Mouse (Mus musculus) limb, embryonic 11.5 days (tissue): ENCODE measurements around the gene Hccs. TPM values are rescaled to one million over a fixed set of nuclear protein-coding genes. Genes with fewer than 3 reads are reported as not detected.
"Not testable (repeated sequence)": the region's sequence is repeated elsewhere in the genome, so short reads cannot be mapped to it uniquely, and the experiment has no call there.

Experiments used
- ATAC-seq: fragments of 200-750 bp; cut with Nextera tagmentation; 2 replicates; pipeline ENCODE4 v1.8.0; 2017; ENCODE audit warnings: low read depth; ENCODE audit not compliant: insufficient number of reproducible peaks, low FRiP score, low TSS enrichment
- DNase-seq: peaks from one replicate; pipeline ENCODE4 v3.0.0-alpha.2; 2015; ENCODE audit warnings: low spot score
- H3K27ac ChIP-seq: fragments of 300-500 bp; sonication (generic); replicated peaks from 2 replicates; pipeline ENCODE4 v1.5.1; 2014; ENCODE audit warnings: low read depth, mild to moderate bottlenecking, low read length
- H3K27me3 ChIP-seq: fragments of 300-500 bp; sonication (generic); 2 replicates; pipeline ENCODE4 v1.6.1; 2014; ENCODE audit warnings: mild to moderate bottlenecking, low read length, mixed read lengths; ENCODE audit not compliant: control insufficient read depth, insufficient read depth
- H3K36me3 ChIP-seq: fragments of 300-500 bp; sonication (generic); 2 replicates; pipeline ENCODE4 v1.6.1; 2014; ENCODE audit warnings: mild to moderate bottlenecking, low read length, moderate library complexity, mixed read lengths; ENCODE audit not compliant: control insufficient read depth, insufficient read depth
- H3K4me1 ChIP-seq: fragments of 300-500 bp; sonication (generic); 2 replicates; pipeline ENCODE4 v1.6.1; 2014; ENCODE audit warnings: low read length, mixed read lengths; ENCODE audit not compliant: control insufficient read depth, insufficient read depth
- H3K4me2 ChIP-seq: fragments of 300-500 bp; sonication (generic); 2 replicates; pipeline ENCODE4 v1.6.1; 2014; ENCODE audit warnings: low read depth, mild to moderate bottlenecking, moderate library complexity; ENCODE audit not compliant: severe bottlenecking
- H3K4me3 ChIP-seq: fragments of 300-500 bp; sonication (generic); 2 replicates; pipeline ENCODE4 v1.5.1; 2014; ENCODE audit warnings: low read depth, low read length
- H3K9ac ChIP-seq: fragments of 300-500 bp; sonication (generic); 2 replicates; pipeline ENCODE4 v1.6.1; 2014; ENCODE audit warnings: mild to moderate bottlenecking, low read length
- H3K9me3 ChIP-seq: fragments of 300-500 bp; sonication (generic); 2 replicates; pipeline ENCODE4 v1.6.1; 2016; ENCODE audit warnings: low read length; ENCODE audit not compliant: control insufficient read depth
- WGBS: fragments of 180-500 bp; shearing (Covaris S2); extraction: QIAGEN DNeasy Blood & Tissue Kit; methylation state at CpG from one replicate; pipeline ENCODE4 v1.1.7; 2014; 5-methylcytosine and 5-hydroxymethylcytosine counted together
- polyA plus RNA-seq: library from polyadenylated mRNA; unstranded; fragments of >200 nt; fragmentation: Nextera tagmentation; extraction: Ambion mirVana; gene quantifications from 2 replicates; pipeline ENCODE4 v1.2.1, GENCODE M21; 2014

Gene Hccs
- polyA plus RNA-seq, result 39.9 and 40.3 TPM in 2 replicates

DNA sequence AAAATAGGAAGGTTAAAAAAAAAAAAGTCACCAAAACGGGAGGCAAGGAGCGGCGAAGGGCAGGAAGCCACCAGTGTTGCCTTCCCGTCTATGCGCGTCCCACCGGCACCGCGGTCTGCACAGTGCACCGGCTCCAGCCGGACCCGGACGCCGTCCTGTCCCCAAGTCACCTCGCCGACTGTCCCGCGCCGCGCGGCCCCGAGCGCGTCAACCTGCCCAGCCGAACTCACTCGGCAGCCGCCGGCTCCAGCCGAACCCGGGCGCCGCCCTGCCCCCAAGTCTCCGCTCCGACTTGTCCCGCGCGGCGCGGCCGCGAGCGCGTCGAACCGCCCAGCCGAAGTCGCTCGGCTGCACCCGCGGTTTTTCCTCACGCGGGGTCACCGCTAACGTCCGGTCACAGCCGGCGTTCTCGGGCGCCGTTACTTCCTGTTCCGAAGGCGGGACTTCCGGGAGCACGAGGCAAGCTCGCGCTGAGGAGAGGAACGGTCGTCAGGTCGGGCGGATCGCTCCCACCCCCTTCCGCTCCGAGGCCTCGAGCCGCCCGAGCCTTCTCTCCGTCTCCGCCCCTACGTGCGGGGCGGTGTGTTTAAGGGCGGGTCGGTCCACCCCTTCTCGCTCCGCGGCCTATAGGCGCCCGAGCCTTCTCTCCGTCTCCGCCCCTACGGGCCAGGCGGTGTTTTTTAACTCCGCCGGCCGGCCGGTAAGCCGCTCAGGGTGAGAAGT is at the start of gene Hccs:
Gene Hccs (minus strand): TSS at position 428 of the 723 bp plus-strand sequence.
- DNase-seq (peak; percentile 85), ATAC-seq (peak; percentile 99)
- H3K4me3 ChIP-seq, result peak within 1 kb of the TSS; percentile 54
- H3K27ac ChIP-seq, result no peak within 1 kb of the TSS; the same call in 1 of the 2 replicates
- WGBS, result 23% methylated on average over 93 of the region's 97 CpGs
- H3K27me3 ChIP-seq, result no peaks in the 10 kb centered on the region; the same call in 1 of the 2 replicates
- peak within 1 kb of the TSS; percentile 39 for H3K4me2 ChIP-seq
- H3K9ac ChIP-seq, result peak within 1 kb of the TSS; percentile 67
- H3K9me3 ChIP-seq, result no peaks in the 10 kb centered on the region
- H3K36me3 ChIP-seq, result no peaks in the 10 kb centered on the region
- no peaks in the 10 kb centered on the region for H3K4me1 ChIP-seq

- DNase-seq (no peak), ATAC-seq (no peak)
- Histone ChIP-seq H3K27me3 (0 out of 2 replicates have a peak, but pooled peaks cover 2% of the 10 kb centered on the region), H3K9me3 (no peaks in the 10 kb centered on the region), H3K4me3 (no peak overlapping the region), H3K27ac (no peak overlapping the region), H3K9ac (no peak overlapping the region), H3K4me1 (no peaks in the 10 kb centered on the region), H3K36me3 (no peaks in the 10 kb centered on the region), H3K4me2 (no peak overlapping the region)
- WGBS, result 87% methylated on average over 4 of the region's 4 CpGs
Measured at GRCm38 (mm10) chrX:169357146-169357772, 37.1 kb upstream of the Hccs start.

GRCm38 (mm10) chrX:169338213-169338612 is 18.0 kb upstream of the Hccs start:
- Histone ChIP-seq H3K36me3 (no peaks in the 10 kb centered on the region), H3K4me2 (no peak overlapping the region), H3K27ac (no peak overlapping the region), H3K27me3 (0 out of 2 replicates have a peak, but pooled peaks cover 2% of the 10 kb centered on the region), H3K9ac (no peak overlapping the region), H3K4me1 (no peaks in the 10 kb centered on the region), H3K4me3 (no peak overlapping the region), H3K9me3 (no peaks in the 10 kb centered on the region)
- DNase-seq (no peak), ATAC-seq (no peak)
- 82% methylated on average over 3 of the region's 3 CpGs for WGBS

DNA sequence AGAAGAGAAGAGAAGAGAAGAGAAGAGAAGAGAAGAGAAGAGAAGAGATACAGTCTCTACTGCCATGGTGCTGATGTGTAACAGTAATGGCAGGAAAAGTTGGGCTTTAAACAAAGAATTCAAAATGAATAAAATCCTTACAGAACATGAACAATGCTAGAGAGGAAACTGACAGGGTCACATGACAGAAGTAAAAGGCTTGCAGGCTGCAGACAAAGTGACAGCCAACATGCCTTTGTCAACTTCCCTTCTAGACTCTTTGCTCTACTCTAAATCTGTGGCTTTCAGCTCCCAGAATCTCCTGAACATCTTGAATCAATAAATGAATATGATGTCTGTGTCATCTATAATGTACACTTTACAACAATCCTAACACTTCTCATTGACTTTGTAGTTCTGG is 17.4 kb upstream of the Hccs start:
- Histone ChIP-seq H3K4me1 (no peaks in the 10 kb centered on the region), H3K9ac (no peak overlapping the region), H3K4me2 (no peak overlapping the region), H3K9me3 (no peaks in the 10 kb centered on the region), H3K27me3 (no peaks in the 10 kb centered on the region), H3K36me3 (no peaks in the 10 kb centered on the region), H3K27ac (no peak overlapping the region), H3K4me3 (no peak overlapping the region)
- ATAC-seq, result no peak
- no peak for DNase-seq

DNA sequence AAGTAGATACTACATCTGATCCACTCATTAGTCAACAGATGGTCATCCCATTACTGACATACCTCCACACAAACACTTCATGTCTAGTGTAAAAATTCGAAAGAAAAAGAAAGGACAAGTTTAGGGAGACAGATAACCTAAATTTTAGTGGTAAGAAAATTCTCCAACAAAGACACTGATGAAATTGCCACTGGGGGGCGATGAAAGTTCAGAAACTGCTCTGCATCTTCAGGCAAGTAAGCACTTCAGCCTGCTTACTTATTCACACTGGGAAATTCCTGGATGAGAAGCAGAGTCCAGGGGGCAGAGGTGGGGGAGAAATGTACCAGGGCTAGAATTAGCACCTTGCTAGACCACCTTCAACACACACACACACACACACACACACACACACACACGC is 12.1 kb upstream of the Hccs start:
- no peak overlapping the region for H3K27ac ChIP-seq
- no peak overlapping the region for H3K9ac ChIP-seq
- no peak overlapping the region for H3K4me3 ChIP-seq
- ATAC-seq (no peak), DNase-seq (peak; percentile 43)
- H3K36me3 ChIP-seq, result no peaks in the 10 kb centered on the region
- H3K4me2 ChIP-seq, result no peak overlapping the region
- 38% methylated on average over 3 of the region's 3 CpGs for WGBS
- H3K9me3 ChIP-seq, result no peaks in the 10 kb centered on the region
- H3K27me3 ChIP-seq, result 0 out of 2 replicates have a peak, but pooled peaks cover 3% of the 10 kb centered on the region
- H3K4me1 ChIP-seq, result no peaks in the 10 kb centered on the region

GRCm38 (mm10) chrX:169325929-169326595 is 5.9 kb upstream of the Hccs start:
- Histone ChIP-seq H3K4me1 (no peaks in the 10 kb centered on the region), H3K27me3 (no peaks in the 10 kb centered on the region; the same call in 1 of the 2 replicates), H3K4me2 (no peak overlapping the region), H3K27ac (no peak overlapping the region), H3K9me3 (no peaks in the 10 kb centered on the region), H3K9ac (no peak overlapping the region), H3K4me3 (no peak overlapping the region), H3K36me3 (no peaks in the 10 kb centered on the region)
- no peak for ATAC-seq
- no peak for DNase-seq
- WGBS, result 79% methylated on average over 3 of the region's 3 CpGs

DNA sequence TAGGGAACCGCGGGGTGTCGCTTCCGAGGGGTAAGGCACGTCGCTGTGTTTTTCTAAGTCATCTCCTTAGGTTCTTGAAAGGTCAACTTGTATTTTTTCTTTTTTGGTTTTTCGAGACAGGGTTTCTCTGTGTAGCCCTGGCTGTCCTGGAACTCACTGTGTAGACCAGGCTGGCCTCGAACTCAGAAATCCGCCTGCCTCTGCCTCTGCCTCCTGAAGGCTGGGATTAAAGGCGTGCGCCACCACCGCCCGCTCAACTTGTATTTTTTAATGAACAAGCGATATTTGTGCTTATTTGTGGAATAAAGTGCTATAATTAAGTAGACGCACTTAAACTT is 465 bp upstream of the Hccs start:
- not testable (repeated sequence) for H3K27me3 ChIP-seq

DNA sequence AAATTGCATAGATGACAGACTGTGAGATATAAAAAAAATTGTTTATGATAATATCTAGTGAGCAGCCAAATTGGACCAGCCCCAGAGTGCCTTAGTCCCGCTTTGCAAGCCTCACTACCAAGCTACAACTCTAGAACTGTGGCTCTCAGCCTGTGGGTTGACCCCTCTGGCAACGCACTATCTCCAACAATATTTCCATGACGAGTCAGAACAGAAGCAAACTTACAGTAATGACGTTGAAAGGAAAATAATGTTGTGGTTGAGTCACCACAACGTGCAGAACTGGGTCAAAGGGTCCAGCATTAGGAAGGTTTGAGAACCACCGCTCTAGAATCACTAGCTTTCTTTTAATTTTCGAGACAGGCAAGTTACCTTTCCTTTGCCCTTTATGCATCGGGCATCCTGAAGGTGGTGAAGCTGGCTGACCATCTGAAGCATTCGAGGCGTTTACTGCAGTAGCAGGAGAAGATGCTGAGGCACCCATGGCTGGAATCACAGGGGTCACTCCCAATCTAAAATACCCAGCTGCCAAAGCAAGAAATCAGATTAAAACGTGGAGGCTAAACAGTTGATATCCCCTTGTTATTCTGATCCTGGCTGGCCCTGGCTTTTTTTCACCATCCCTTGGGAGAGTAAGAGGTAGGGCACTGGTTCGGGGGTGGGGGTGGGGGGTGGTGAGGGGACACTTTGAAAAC is 959 bp downstream of the Hccs start:
- H3K9ac ChIP-seq, result peak overlapping the region; percentile 67
- no peaks in the 10 kb centered on the region for H3K4me1 ChIP-seq
- peak overlapping the region; percentile 39 for H3K4me2 ChIP-seq
- H3K9me3 ChIP-seq, result no peaks in the 10 kb centered on the region
- peak overlapping the region; percentile 54 for H3K4me3 ChIP-seq
- H3K27me3 ChIP-seq, result no peaks in the 10 kb centered on the region
- ATAC-seq (no peak), DNase-seq (no peak)
- WGBS, result 62% methylated on average over 12 of the region's 12 CpGs
- H3K27ac ChIP-seq, result no peak overlapping the region
- no peaks in the 10 kb centered on the region for H3K36me3 ChIP-seq

More for the DNA sequence above, 465 bp upstream of the Hccs start:
- H3K9me3 ChIP-seq, H3K27ac ChIP-seq, H3K9ac ChIP-seq, H3K4me1 ChIP-seq, H3K4me2 ChIP-seq, DNase-seq, ATAC-seq, H3K36me3 ChIP-seq: not testable (repeated sequence)
- H3K4me3 ChIP-seq, result peak overlapping the region; percentile 54; the same call in 1 of the 2 replicates
- WGBS, result 37% methylated on average over 15 of the region's 15 CpGs
